Mouse (Mus musculus) forebrain, embryonic 14.5 days (tissue): ENCODE measurements around the gene Ccdc194. TPM values are rescaled to one million over a fixed set of nuclear protein-coding genes. Genes with fewer than 3 reads are reported as not detected.

ENCODE experiments used
- ATAC-seq: fragments of 200-750 bp; cut with Nextera tagmentation; 2 replicates; pipeline ENCODE4 v1.8.0; 2017; ENCODE audit warnings: mild to moderate bottlenecking, moderate library complexity
- DNase-seq: peaks from one replicate; pipeline ENCODE4 v3.0.0-alpha.2; 2015; ENCODE audit warnings: low spot score
- H3K27ac ChIP-seq: fragments of 300-500 bp; sonication (generic); 2 replicates; pipeline ENCODE4 v1.5.1; 2014; ENCODE audit warnings: low read depth, mild to moderate bottlenecking, control low read depth, low read length, moderate library complexity
- H3K27me3 ChIP-seq: fragments of 300-500 bp; sonication (generic); replicated peaks from 2 replicates; pipeline ENCODE4 v1.6.1; 2014; ENCODE audit warnings: low read length, control low read depth, mixed read lengths; ENCODE audit not compliant: control insufficient read depth, insufficient read depth
- H3K36me3 ChIP-seq: fragments of 300-500 bp; sonication (generic); 2 replicates; pipeline ENCODE4 v1.6.1; 2014; ENCODE audit warnings: low read length, control low read depth; ENCODE audit not compliant: control insufficient read depth, insufficient read depth
- H3K4me1 ChIP-seq: fragments of 300-500 bp; sonication (generic); 2 replicates; pipeline ENCODE4 v1.6.1; 2014; ENCODE audit warnings: antibody characterized with exemption, low read length, control low read depth; ENCODE audit not compliant: control insufficient read depth, insufficient read depth
- H3K4me2 ChIP-seq: fragments of 300-500 bp; sonication (generic); 2 replicates; pipeline ENCODE4 v1.6.1; 2014; ENCODE audit warnings: mild to moderate bottlenecking, control low read depth, low read length
- H3K4me3 ChIP-seq: fragments of 300-500 bp; sonication (generic); 2 replicates; pipeline ENCODE4 v1.5.1; 2014; ENCODE audit warnings: low read depth, low read length, control low read depth
- H3K9ac ChIP-seq: fragments of 300-500 bp; sonication (generic); 2 replicates; pipeline ENCODE4 v1.6.1; 2014; ENCODE audit warnings: mild to moderate bottlenecking, low read length, control low read depth, moderate library complexity
- H3K9me3 ChIP-seq: fragments of 300-500 bp; sonication (generic); replicated peaks from 2 replicates; pipeline ENCODE4 v1.6.1; 2016; ENCODE audit warnings: low read length, control low read depth, mixed read lengths; ENCODE audit not compliant: control insufficient read depth
- WGBS: fragments of 180-500 bp; shearing (Covaris S2); extraction: QIAGEN DNeasy Blood & Tissue Kit; methylation state at CpG from one replicate; pipeline ENCODE4 v1.1.7; 2014; 5-methylcytosine and 5-hydroxymethylcytosine counted together
- polyA plus RNA-seq: library from polyadenylated mRNA; unstranded; fragments of >200 nt; fragmentation: Nextera tagmentation; extraction: Ambion mirVana; gene quantifications from 2 replicates; pipeline ENCODE4 v1.2.1, GENCODE M21; 2014

The Ccdc194 gene
- polyA plus RNA-seq, 1 experiment from 2014 or later: 0.13 TPM

DNA sequence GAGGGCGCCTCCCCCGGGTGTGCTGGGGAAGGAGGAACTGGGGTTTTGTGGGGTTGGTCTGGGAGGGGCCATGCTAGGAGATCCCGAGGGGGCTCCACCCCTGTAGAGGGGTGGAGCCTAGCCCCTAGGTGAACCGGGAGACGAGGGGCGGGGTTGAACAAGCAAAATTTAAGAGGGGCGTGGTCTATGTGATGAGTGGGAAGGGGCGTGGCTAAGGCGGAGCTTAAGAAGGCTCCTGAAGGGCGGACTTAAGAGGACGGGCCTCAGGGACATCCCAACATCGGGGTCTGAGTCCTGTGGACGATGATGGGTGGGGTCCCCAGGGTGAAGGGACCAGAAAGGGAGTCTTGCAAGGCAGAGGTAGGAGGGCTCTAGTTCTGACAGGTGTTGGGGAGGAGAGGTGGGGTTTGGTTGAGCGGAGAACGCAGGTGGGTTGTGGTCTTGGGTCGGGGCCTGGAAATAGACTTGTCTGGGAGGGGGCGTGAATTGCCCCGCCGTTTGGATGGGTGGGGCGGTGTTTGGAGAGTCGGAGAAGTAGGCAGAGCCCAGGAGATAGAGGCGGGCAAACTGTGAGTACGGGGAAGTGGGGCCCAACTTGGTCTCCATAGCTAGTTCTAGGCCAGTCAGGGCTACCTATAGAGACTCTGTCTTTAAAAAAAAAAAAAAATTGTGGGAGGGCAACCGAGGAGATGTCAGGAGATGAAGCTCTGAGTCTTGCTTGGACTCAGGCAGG lies 33.6 kb upstream of the Ccdc194 start:
- peak; percentile 26; the same call in 1 of the 2 replicates for ATAC-seq

DNA sequence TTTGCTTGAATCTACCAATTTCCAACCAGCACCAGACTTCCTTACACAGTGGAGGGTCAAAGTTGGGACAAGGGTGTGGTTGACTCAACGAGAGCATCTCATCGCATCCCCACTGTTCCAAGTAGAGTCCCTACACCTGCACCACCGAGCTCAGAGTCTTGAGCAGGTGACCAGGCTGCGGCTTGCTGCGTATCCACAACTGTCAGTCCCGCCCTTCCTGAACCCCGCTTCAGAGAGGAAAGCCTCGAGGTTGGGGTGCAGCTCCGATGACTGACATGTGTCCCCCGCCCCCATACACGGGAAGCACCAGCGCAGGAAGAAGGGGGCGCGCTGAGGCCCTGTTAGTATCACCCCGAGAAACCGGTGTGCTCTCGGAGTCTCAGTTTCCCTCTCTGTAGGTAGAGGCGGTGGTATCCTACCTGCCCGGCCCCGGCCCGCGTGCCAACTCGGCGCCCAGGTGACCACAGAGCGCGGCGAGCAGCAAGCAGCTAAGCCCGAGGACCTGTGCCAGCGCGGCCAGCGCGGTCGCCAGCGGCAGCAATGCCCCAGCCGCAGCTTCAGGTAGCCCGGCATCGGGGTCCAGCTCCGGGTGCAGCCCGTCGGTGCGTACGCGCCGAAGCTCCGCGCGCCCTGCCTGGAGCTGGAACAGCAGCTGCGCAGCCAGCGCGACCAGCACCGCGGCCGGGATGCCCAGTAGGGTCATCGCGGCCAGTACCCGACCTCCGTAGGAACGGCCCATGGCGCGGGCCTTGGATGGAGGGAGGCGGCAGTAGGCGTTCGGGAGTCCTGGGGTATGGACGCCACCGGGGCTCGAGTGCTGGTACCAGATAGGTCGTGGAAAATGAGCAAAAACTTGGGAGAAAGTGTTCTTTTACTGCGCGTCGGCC lies 32.8 kb upstream of the Ccdc194 start, which contains the start of gene Tmem221:
Gene Tmem221 (minus strand): TSS at position 801 of the 887 bp plus-strand sequence.
- Histone ChIP-seq H3K9me3 (no peaks in the 10 kb centered on the region), H3K4me3 (peak within 1 kb of the TSS; percentile 14), H3K9ac (0 out of 2 replicates have a peak within 1 kb of the TSS, but pooled peaks have one; percentile 35), H3K4me2 (peak within 1 kb of the TSS; percentile 43), H3K27me3 (peaks cover 76% of the 10 kb centered on the region), H3K27ac (no peak within 1 kb of the TSS), H3K36me3 (no peaks in the 10 kb centered on the region), H3K4me1 (peaks cover 9% of the 10 kb centered on the region; the same call in 1 of the 2 replicates)
- ATAC-seq: no peak
- 5% methylated on average over 68 of the region's 70 CpGs for WGBS
- no peak for DNase-seq

More for the DNA sequence above, 33.6 kb upstream of the Ccdc194 start:
- Histone ChIP-seq H3K36me3 (no peaks in the 10 kb centered on the region), H3K9me3 (no peaks in the 10 kb centered on the region), H3K27ac (no peak overlapping the region), H3K27me3 (peaks cover 76% of the 10 kb centered on the region), H3K4me1 (peaks cover 9% of the 10 kb centered on the region; the same call in 1 of the 2 replicates), H3K9ac (no peak overlapping the region), H3K4me2 (peak overlapping the region; percentile 43), H3K4me3 (peak overlapping the region; percentile 14)
- DNase-seq: peak; percentile 62
- WGBS: 2% methylated on average over 24 of the region's 24 CpGs

DNA sequence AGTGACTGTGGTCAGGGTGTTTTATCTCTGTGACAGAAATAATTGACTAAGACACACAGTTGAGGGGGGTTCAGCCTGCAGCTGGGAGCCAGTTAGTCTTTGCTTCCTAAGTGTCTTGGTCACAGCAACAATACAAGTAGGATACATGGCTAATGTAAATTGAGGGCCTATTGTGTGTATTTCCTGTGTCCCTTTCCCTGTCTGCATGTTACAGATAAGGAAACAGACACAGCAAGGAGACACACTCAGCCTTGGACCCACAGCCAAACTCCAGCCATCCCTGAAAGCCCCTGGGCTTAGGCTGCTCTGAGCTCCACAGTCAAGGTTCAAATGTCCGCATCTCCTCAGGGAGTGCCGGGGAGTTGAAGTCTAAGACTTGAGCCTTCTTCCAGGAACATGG lies 29.1 kb upstream of the Ccdc194 start:
- Histone ChIP-seq H3K4me1 (peaks cover 6% of the 10 kb centered on the region; the same call in 1 of the 2 replicates), H3K9ac (no peak overlapping the region), H3K4me3 (no peak overlapping the region), H3K9me3 (no peaks in the 10 kb centered on the region), H3K4me2 (no peak overlapping the region), H3K36me3 (no peaks in the 10 kb centered on the region), H3K27me3 (peaks cover 44% of the 10 kb centered on the region), H3K27ac (no peak overlapping the region)
- ATAC-seq (no peak), DNase-seq (no peak)
- WGBS: 95% methylated on average over 2 of the region's 2 CpGs

DNA sequence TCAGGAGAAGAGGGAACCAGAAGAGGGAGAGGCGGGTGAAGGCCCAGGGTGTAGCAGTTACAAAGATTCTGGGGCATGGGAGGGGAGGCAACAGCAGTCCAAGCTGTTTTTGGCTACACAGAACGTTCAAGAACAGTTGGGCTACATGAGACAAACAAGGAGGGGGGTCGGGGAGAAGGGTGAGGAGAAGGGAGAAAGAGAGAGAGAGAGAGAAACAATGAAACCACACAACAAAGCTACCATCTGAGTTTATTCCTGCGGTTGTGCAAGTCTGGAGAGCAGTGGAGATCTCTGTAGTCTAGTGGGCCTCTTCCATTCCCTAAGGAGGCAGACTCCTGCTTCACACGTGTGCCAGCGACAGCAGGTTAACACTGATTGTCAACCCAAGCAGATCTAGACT lies 28.5 kb upstream of the Ccdc194 start:
- no peak overlapping the region for H3K27ac ChIP-seq
- DNase-seq (no peak), ATAC-seq (no peak)
- peaks cover 6% of the 10 kb centered on the region; the same call in 1 of the 2 replicates for H3K4me1 ChIP-seq
- H3K9me3 ChIP-seq: no peaks in the 10 kb centered on the region
- WGBS: 76% methylated on average over 6 of the region's 6 CpGs
- no peak overlapping the region for H3K9ac ChIP-seq
- H3K4me2 ChIP-seq: no peak overlapping the region
- no peak overlapping the region for H3K4me3 ChIP-seq
- H3K36me3 ChIP-seq: 0 out of 2 replicates have a peak, but pooled peaks cover 3% of the 10 kb centered on the region
- H3K27me3 ChIP-seq: peaks cover 38% of the 10 kb centered on the region

DNA sequence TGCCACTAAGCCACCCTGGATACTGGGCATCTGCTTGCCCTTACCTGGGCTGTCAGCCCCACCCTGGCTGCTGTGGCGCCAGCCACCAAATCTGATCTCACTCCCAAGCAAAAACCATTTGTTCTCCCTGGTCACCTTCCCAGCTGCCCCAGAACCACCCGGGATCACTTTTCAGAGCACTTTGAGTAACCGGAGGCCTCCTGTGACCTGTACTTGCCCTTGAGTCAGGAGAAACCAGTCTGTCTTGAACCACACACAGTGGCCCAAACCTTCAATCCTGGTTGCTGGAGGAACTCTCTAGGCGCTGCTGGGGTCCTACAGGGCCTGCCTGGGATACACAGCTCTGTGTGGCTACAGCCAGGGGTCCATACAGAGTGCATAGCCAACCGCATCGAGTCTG lies 27.3 kb upstream of the Ccdc194 start:
- Histone ChIP-seq H3K4me3 (no peak overlapping the region), H3K36me3 (peaks cover 7% of the 10 kb centered on the region), H3K27ac (no peak overlapping the region), H3K27me3 (peaks cover 26% of the 10 kb centered on the region), H3K9ac (no peak overlapping the region), H3K9me3 (no peaks in the 10 kb centered on the region), H3K4me2 (no peak overlapping the region), H3K4me1 (no peaks in the 10 kb centered on the region)
- ATAC-seq: no peak
- 75% methylated on average over 6 of the region's 6 CpGs for WGBS
- no peak for DNase-seq

DNA sequence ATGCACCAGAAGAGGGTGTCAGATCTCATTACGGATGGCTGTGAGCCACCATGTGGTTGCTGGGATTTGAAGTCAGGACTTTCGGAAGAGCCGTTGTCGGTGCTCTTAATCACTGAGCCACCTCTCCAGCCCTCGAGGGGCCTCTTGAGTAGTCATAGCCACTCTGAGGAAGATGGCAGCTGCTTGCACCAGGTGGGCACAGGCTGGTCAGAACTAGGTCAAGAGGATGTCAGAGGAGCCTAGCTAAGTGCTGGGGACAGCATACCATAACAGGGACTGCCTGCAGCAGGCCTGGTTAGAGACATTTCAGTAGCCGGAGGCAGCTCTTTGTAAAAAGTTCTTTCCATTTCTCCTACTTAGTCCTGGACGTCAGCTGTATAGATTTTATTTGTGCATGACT lies 25.2 kb upstream of the Ccdc194 start:
- H3K36me3 ChIP-seq: peaks cover 23% of the 10 kb centered on the region
- no peak overlapping the region for H3K4me2 ChIP-seq
- ATAC-seq: no peak
- H3K9me3 ChIP-seq: no peaks in the 10 kb centered on the region
- no peaks in the 10 kb centered on the region for H3K4me1 ChIP-seq
- H3K27me3 ChIP-seq: peaks cover 5% of the 10 kb centered on the region; the same call in 1 of the 2 replicates
- DNase-seq: no peak
- WGBS: 74% methylated on average over 7 of the region's 7 CpGs
- no peak overlapping the region for H3K4me3 ChIP-seq
- H3K9ac ChIP-seq: no peak overlapping the region
- H3K27ac ChIP-seq: no peak overlapping the region

DNA sequence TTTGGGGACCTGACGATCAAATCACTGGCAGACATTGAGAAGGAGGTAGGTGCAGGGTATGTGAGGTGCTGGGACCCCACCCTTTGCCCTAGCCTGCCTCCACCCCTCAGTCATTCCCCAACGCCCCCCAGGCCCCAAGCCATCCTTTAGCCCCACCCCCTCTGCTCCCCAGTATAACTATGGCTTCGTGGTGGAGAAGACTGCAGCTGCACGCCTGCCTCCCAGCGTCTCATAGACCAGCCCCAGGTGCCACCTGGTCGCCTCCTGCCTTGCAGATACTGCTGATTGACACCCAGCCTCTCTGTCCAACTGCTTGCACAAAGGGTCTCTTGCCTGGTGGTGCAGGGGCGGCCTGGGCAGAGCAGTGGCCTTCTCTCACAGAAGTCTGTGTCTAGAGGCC lies 22.1 kb upstream of the Ccdc194 start:
- Histone ChIP-seq H3K27me3 (no peaks in the 10 kb centered on the region), H3K9ac (no peak overlapping the region), H3K36me3 (peaks cover 27% of the 10 kb centered on the region), H3K27ac (no peak overlapping the region), H3K4me2 (no peak overlapping the region), H3K4me1 (peaks cover 4% of the 10 kb centered on the region; the same call in 1 of the 2 replicates), H3K9me3 (no peaks in the 10 kb centered on the region), H3K4me3 (no peak overlapping the region)
- 81% methylated on average over 7 of the region's 7 CpGs for WGBS
- DNase-seq (no peak), ATAC-seq (no peak)

DNA sequence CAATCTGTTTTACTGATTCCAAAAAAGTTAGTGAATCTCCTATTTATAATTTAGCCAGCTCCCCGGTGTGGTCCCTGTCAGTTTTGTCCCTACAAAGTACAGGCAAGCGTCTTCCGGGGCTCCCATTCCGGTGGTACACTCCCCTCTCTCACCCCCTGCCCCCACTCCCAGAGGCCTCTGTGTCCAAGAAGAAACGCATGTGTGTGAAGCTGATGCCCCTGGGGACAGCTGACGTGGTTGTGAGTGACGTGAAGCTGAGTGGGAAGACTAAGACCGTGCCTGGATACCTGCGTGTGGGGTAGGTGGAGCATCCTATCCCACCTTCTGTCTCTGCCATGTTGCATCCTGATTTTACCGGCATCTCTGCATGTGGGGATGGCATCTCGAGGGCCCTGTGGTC lies 19.5 kb upstream of the Ccdc194 start:
- DNase-seq: no peak
- Histone ChIP-seq H3K27me3 (no peaks in the 10 kb centered on the region), H3K36me3 (peaks cover 27% of the 10 kb centered on the region), H3K27ac (no peak overlapping the region), H3K4me2 (no peak overlapping the region), H3K9me3 (no peaks in the 10 kb centered on the region), H3K4me1 (peaks cover 4% of the 10 kb centered on the region; the same call in 1 of the 2 replicates), H3K4me3 (no peak overlapping the region), H3K9ac (no peak overlapping the region)
- ATAC-seq: no peak
- 91% methylated on average over 11 of the region's 11 CpGs for WGBS
